Mouse (Mus musculus) testis, postnatal 10 days (tissue): Measurements from ENCODE around the gene Rbm12b1.
"Not testable (repeated sequence)": the region's sequence is repeated elsewhere in the genome, so short reads cannot be mapped to it uniquely, and the experiment has no call there.

Source experiments
- DNase-seq: peaks from one replicate; pipeline ENCODE4 v3.0.0; 2021; ENCODE audit warnings: low spot score

The Rbm12b1 gene

GRCm38 (mm10) chr4:12140141-12140567 lies at the start of gene Rbm12b1:
Gene Rbm12b1 (plus strand): TSS chr4:12140264.
- DNase-seq, result peak; percentile 73

- DNase-seq, result peak; percentile 46
Observed at GRCm38 (mm10) chr4:12140592-12141062, 563 bp downstream of the Rbm12b1 start.

GRCm38 (mm10) chr4:12141516-12141915 lies 1.5 kb downstream of the Rbm12b1 start:
- DNase-seq, result not testable (repeated sequence)

DNA sequence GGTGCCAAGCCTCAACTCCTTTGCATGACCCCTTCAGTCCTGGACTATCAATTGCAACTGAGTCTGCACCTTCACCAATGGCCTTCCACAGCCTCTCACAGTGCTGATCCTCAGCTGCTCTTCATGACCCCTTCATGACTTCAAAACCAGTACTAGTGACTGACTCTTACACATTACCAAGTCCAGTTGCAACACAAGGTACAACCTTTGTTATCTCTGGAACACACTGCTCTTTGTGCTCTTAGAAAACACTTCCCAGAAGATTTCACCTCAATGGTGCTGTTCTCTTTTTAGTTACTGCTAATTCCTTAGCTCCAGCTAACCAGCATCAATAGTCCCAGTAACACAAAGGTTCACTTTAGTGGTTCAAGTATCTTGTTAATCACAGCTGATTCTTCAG lies 7.6 kb downstream of the Rbm12b1 start:
- DNase-seq, result no peak

DNA sequence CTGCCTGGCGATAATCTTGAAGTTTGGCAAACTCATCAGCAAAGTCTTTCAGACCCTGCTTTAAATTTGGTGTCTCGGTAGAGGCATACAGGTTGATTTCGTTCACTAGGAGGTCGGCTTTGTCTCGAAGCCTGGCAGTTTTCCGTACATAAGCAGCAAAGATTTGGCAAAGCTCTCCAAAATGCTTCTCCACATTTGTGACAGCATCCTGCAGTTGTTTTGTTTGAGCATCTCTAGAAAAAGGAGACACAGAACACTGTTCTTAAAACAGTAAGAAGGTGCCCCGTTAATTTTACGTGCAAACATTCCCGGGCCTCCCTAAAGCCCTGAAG lies 30.9 kb downstream of the Rbm12b1 start:
- no peak for DNase-seq

GRCm38 (mm10) chr4:12171318-12172091 lies 31.4 kb downstream of the Rbm12b1 start, which contains the start of gene Fam92a:
Gene Fam92a (minus strand): TSS chr4:12172015.
- peak; percentile 80 for DNase-seq

DNA sequence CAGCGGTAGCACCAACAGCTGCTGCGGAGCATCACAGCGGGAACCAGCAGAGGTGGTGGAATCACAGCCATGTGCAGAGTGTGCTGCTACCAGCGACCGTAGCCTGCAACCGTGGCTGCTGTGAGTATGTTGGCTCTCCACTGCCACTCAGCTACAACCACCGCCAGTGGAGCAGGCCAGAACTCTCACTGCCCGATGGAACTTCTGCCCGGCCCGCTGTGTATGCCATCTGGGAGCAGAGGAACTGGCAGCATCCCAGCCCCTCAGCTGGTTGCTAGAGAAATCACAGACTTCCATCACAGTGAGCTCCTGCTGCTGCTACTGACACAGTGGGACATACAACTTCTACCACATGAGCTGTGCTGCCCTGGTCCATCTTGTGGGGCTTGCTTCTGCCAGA lies 38.9 kb downstream of the Rbm12b1 start:
- DNase-seq, result no peak
